Mouse (Mus musculus) hindbrain, embryonic 13.5 days (tissue): Measurements from ENCODE around the gene Kif17. TPM values are rescaled to one million over a fixed set of nuclear protein-coding genes. Genes with fewer than 3 reads are reported as not detected.

Experiments
- microRNA-seq: library from miRNA; unstranded; fragments of <30 nt; microRNA quantifications from one replicate; pipeline ENCODE4, GENCODE M21; 2016
- polyA plus RNA-seq: library from polyadenylated mRNA; unstranded; fragments of >200 nt; fragmentation: Nextera tagmentation; extraction: Ambion mirVana; gene quantifications from 2 replicates; pipeline ENCODE4 v1.2.1, GENCODE M21; 2015

Kif17 gene
- polyA plus RNA-seq, 1 experiment from 2014 or later = 2.5 TPM

Small RNA genes lying within 50 kb of the gene (microRNA-seq; reads per million reads assigned to microRNA genes)
- not detected for gene Gm27646
- gene Mir7019 = 1.6 reads per million

Other genes with a start within 250 kb of the Kif17 start
- gene Hp1bp3, start 34.1 kb upstream of the Kif17 start, polyA plus RNA-seq = 220 and 233 TPM in 2 replicates
- gene Sh2d5, start within 50 bp of the Kif17 start, polyA plus RNA-seq = 11.1 and 12.3 TPM in 2 replicates
- gene Ddost, start 54.3 kb downstream of the Kif17 start, polyA plus RNA-seq = 208 and 213 TPM in 2 replicates
- 91.0 and 93.8 TPM in 2 replicates for gene Pink1, start 75.9 kb downstream of the Kif17 start, polyA plus RNA-seq
- gene Cda, start 117.6 kb downstream of the Kif17 start, polyA plus RNA-seq = 4.0 and 4.1 TPM in 2 replicates
- 3.0 and 3.5 TPM in 2 replicates for gene Fam43b, start 146.1 kb downstream of the Kif17 start, polyA plus RNA-seq
- 20.9 and 21.4 TPM in 2 replicates for gene Mul1, start 184.2 kb downstream of the Kif17 start, polyA plus RNA-seq
- 14.3 and 14.8 TPM in 2 replicates for gene Camk2n1, start 203.9 kb downstream of the Kif17 start, polyA plus RNA-seq